Mouse (Mus musculus) midbrain, embryonic 12.5 days (tissue): Measurements from ENCODE around the gene Tfdp2. TPM values are rescaled to one million over a fixed set of nuclear protein-coding genes. Genes with fewer than 3 reads are reported as not detected.

Experiments
- ATAC-seq: fragments of 200-750 bp; cut with Nextera tagmentation; 2 replicates; pipeline ENCODE4 v1.8.0; 2017; ENCODE audit warnings: low read depth, moderate TSS enrichment, moderate library complexity; ENCODE audit not compliant: low FRiP score
- H3K27ac ChIP-seq: fragments of 300-500 bp; sonication (generic); replicated peaks from 2 replicates; pipeline ENCODE4 v1.5.1; 2016; ENCODE audit warnings: mild to moderate bottlenecking
- H3K27me3 ChIP-seq: fragments of 300-500 bp; sonication (generic); 2 replicates; pipeline ENCODE4 v1.6.1; 2016; ENCODE audit warnings: mild to moderate bottlenecking
- H3K36me3 ChIP-seq: fragments of 300-500 bp; sonication (generic); 2 replicates; pipeline ENCODE4 v1.6.1; 2016
- H3K4me1 ChIP-seq: fragments of 300-500 bp; sonication (generic); 2 replicates; pipeline ENCODE4 v1.6.1; 2016
- H3K4me2 ChIP-seq: fragments of 300-500 bp; sonication (generic); replicated peaks from 2 replicates; pipeline ENCODE4 v1.6.1; 2016; ENCODE audit warnings: mild to moderate bottlenecking, moderate library complexity
- H3K4me3 ChIP-seq: fragments of 300-500 bp; sonication (generic); 2 replicates; pipeline ENCODE4 v1.5.1; 2016; ENCODE audit warnings: mild to moderate bottlenecking
- H3K9ac ChIP-seq: fragments of 300-500 bp; sonication (generic); replicated peaks from 2 replicates; pipeline ENCODE4 v1.6.1; 2016; ENCODE audit warnings: mild to moderate bottlenecking, moderate library complexity
- H3K9me3 ChIP-seq: fragments of 300-500 bp; sonication (generic); 2 replicates; pipeline ENCODE4 v1.6.1; 2016; ENCODE audit warnings: mild to moderate bottlenecking
- WGBS: fragments of 180-500 bp; shearing (Covaris S2); methylation state at CpG from one replicate; pipeline ENCODE4 v1.1.7; 2016; 5-methylcytosine and 5-hydroxymethylcytosine counted together
- polyA plus RNA-seq: library from polyadenylated mRNA; unstranded; fragments of >200 nt; fragmentation: Nextera tagmentation; extraction: Ambion mirVana; gene quantifications from 2 replicates; pipeline ENCODE4 v1.2.1, GENCODE M21; 2016

The Tfdp2 gene
- polyA plus RNA-seq, 1 experiment from 2014 or later, result 124 TPM

GRCm38 (mm10) chr9:96353121-96353769 lies 157.2 kb downstream of the Tfdp2 start:
- Histone ChIP-seq H3K9ac (no peak overlapping the region), H3K9me3 (no peaks in the 10 kb centered on the region), H3K4me2 (no peak overlapping the region), H3K36me3 (peaks cover 4% of the 10 kb centered on the region; the same call in 1 of the 2 replicates), H3K27ac (no peak overlapping the region), H3K27me3 (no peaks in the 10 kb centered on the region), H3K4me3 (no peak overlapping the region), H3K4me1 (no peaks in the 10 kb centered on the region)
- WGBS, result 73% methylated on average over 12 of the region's 12 CpGs
- no peak for ATAC-seq

DNA sequence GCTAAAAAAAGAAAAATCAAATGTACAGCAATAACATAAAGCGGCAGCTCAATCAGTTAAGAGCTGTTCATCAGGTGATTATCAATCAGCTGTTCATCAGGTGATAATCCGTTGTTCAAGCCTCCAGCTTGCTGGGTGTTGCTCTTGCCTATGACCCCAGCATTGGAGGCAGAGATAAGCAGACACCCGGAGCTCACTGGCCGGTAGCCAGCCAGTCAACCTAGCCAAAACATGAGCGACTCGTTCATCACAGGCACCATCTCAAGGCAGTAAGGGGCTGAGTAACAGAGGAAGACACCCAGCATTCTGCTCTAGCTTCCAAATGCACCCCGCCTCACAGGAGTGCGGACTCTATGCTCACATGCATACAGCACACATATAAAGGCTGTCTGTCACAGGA lies 157.7 kb downstream of the Tfdp2 start:
- WGBS, result 74% methylated on average over 8 of the region's 8 CpGs

DNA sequence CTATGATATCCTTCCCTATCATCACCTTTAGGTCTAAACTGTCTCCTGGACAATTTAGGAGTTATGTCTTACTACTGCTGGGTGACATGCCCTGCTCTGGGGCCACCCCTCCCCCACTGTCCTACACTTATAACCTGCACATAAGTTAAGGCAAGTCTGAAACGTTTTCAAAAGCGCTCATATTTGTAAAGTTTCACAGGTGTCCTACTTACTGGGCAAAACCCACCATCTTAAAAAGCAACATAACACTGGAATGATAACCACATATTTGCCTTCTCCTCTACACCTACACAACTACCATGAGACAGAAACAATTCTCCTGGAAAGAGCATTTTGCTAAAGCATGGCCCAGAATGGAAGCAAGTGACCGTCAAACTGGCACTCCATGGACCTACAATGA lies 164.0 kb downstream of the Tfdp2 start:
- no peaks in the 10 kb centered on the region for H3K9me3 ChIP-seq
- no peak overlapping the region for H3K9ac ChIP-seq
- H3K36me3 ChIP-seq, result no peaks in the 10 kb centered on the region
- no peak overlapping the region for H3K27ac ChIP-seq
- no peak overlapping the region for H3K4me2 ChIP-seq
- no peak for ATAC-seq
- no peak overlapping the region for H3K4me3 ChIP-seq
- 87% methylated on average over 3 of the region's 3 CpGs for WGBS
- H3K27me3 ChIP-seq, result no peaks in the 10 kb centered on the region
- peaks cover 20% of the 10 kb centered on the region for H3K4me1 ChIP-seq

More for the DNA sequence above, 157.7 kb downstream of the Tfdp2 start:
- Histone ChIP-seq H3K36me3 (peaks cover 4% of the 10 kb centered on the region; the same call in 1 of the 2 replicates), H3K4me2 (no peak overlapping the region), H3K4me1 (no peaks in the 10 kb centered on the region), H3K27me3 (no peaks in the 10 kb centered on the region), H3K9me3 (no peaks in the 10 kb centered on the region), H3K27ac (no peak overlapping the region), H3K9ac (no peak overlapping the region), H3K4me3 (no peak overlapping the region)
- no peak for ATAC-seq

- Histone ChIP-seq H3K4me1 (peaks cover 20% of the 10 kb centered on the region), H3K36me3 (no peaks in the 10 kb centered on the region), H3K9me3 (no peaks in the 10 kb centered on the region), H3K4me3 (peak overlapping the region; percentile 89), H3K27me3 (no peaks in the 10 kb centered on the region), H3K9ac (peak overlapping the region; percentile 89), H3K27ac (peak overlapping the region; percentile 96), H3K4me2 (peak overlapping the region; percentile 62)
- ATAC-seq, result peak; percentile 73
- under 1% methylated on average over 58 of the region's 64 CpGs for WGBS
Measured at GRCm38 (mm10) chr9:96363581-96364140, 167.6 kb downstream of the Tfdp2 start.

DNA sequence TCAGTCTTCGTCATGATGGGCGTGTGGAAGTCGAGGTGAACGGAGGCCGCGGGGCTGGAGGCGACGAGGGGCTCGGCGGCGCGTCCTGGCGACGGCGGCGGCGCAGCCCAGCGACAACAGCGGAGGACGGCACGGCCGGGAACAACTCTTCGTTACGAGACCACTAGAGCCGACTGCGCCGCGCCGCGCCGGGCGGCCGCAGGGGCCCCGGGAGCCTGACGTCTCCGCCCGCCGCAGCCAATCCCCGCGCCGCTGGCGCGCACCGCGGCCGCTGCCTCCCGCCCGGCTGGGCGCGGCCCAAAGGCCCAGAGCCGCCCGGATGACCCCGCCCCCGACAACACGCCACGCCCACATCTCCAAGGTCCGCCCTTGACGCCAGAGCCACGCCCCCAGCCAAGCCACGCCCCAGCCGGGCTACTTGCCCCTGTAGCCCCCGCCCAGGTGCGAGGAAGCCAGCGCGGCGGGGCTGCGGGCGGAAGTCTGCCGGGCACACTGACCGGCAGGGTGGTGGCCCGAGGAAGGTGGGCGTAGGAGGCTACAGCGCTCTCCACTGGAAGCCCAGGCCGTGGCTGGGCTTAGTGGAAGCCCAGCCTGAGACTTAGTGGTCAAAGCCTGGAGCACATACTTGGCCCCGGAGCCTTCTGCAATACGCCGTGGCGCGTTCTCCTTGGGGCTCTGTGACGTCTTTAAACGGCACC lies 168.2 kb downstream of the Tfdp2 start, which contains the start of gene Atp1b3:
Gene Atp1b3 (minus strand): TSS at position 302 of the 698 bp plus-strand sequence.
- H3K4me2 ChIP-seq, result peak within 1 kb of the TSS; percentile 62
- no peaks in the 10 kb centered on the region for H3K9me3 ChIP-seq
- under 1% methylated on average over 71 of the region's 81 CpGs for WGBS
- H3K4me3 ChIP-seq, result peak within 1 kb of the TSS; percentile 89
- peak; percentile 97 for ATAC-seq
- peaks cover 20% of the 10 kb centered on the region for H3K4me1 ChIP-seq
- no peaks in the 10 kb centered on the region for H3K36me3 ChIP-seq
- peak within 1 kb of the TSS; percentile 89 for H3K9ac ChIP-seq
- no peaks in the 10 kb centered on the region for H3K27me3 ChIP-seq
- H3K27ac ChIP-seq, result peak within 1 kb of the TSS; percentile 96

- Histone ChIP-seq H3K27me3 (no peaks in the 10 kb centered on the region), H3K4me1 (peaks cover 20% of the 10 kb centered on the region), H3K27ac (no peak overlapping the region), H3K4me3 (no peak overlapping the region), H3K9ac (no peak overlapping the region), H3K36me3 (no peaks in the 10 kb centered on the region), H3K4me2 (no peak overlapping the region), H3K9me3 (no peaks in the 10 kb centered on the region)
- WGBS, result 70% methylated on average over 6 of the region's 6 CpGs
- no peak for ATAC-seq
Measured at GRCm38 (mm10) chr9:96365271-96365872, 169.3 kb downstream of the Tfdp2 start.

DNA sequence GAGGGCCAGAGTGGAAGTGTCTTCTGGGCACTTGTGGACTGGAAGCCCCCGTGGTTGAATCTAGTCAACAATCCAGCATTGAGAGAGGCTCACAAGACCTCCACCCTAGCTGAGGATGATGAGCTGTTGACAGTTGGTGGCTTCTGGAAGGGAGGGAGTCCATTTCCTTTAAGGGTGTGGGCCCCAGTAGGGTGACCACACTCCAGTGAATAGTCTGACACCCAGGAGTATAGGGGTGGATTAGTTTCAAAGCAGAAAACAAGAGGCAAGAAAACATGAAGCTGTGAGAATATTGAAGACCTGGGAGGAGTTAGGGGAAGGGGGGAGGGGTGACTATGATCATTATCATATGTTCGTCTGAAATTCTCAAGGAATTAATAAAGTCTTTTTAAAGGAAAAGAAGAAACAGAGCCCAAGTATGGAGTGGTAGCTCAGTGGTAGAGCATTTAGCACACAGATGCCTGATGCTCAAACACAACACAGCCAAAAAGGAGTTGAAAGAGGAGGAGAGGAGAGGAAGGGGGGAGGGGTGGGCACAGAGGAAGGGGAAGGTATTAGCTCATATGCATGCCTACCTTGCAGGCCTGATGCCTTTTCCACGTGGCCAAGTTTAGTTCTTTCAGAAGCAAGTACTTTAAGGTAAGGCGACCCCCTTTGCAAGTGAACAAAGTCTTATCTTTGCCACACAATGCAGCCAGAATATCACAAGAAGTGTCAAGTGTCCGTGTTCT lies 173.7 kb downstream of the Tfdp2 start:
- Histone ChIP-seq H3K4me2 (no peak overlapping the region), H3K27ac (no peak overlapping the region), H3K9me3 (no peaks in the 10 kb centered on the region), H3K9ac (no peak overlapping the region), H3K4me3 (no peak overlapping the region), H3K4me1 (no peaks in the 10 kb centered on the region), H3K27me3 (no peaks in the 10 kb centered on the region), H3K36me3 (no peaks in the 10 kb centered on the region)
- no peak for ATAC-seq
- 69% methylated on average over 5 of the region's 5 CpGs for WGBS

- Histone ChIP-seq H3K36me3 (no peaks in the 10 kb centered on the region), H3K4me1 (no peaks in the 10 kb centered on the region), H3K9me3 (no peaks in the 10 kb centered on the region), H3K4me2 (no peak overlapping the region), H3K27me3 (no peaks in the 10 kb centered on the region), H3K27ac (no peak overlapping the region), H3K4me3 (no peak overlapping the region), H3K9ac (no peak overlapping the region)
- no peak for ATAC-seq
- 92% methylated on average over 5 of the region's 5 CpGs for WGBS
Measured at GRCm38 (mm10) chr9:96371075-96371474, 175.0 kb downstream of the Tfdp2 start.

Other genes with a start within 250 kb of the Tfdp2 start
- gene Xrn1, start 241.5 kb upstream of the Tfdp2 start, polyA plus RNA-seq, result 26.0 and 26.9 TPM in 2 replicates
- 2.8 and 3.2 TPM in 2 replicates for gene Gk5, start 76.9 kb upstream of the Tfdp2 start, polyA plus RNA-seq
- gene Atp1b3, start 168.2 kb downstream of the Tfdp2 start, polyA plus RNA-seq, result 158 and 165 TPM in 2 replicates